Mouse (Mus musculus) gastrocnemius, adult 18-20 months (tissue): ENCODE data around the gene Dgat2. TPM values are rescaled to one million over a fixed set of nuclear protein-coding genes. Genes with fewer than 3 reads are reported as not detected.
A peak's percentile ranks its signal among the peaks of the same experiment; 100 is the strongest.

Source experiments
- DNase-seq: peaks from one replicate; pipeline ENCODE4 v3.0.0; 2021; ENCODE audit warnings: low spot score
- total RNA-seq, 2 experiments: library from RNA; stranded (reverse); gene quantifications; 2 replicates each; pipeline ENCODE4 v1.2.3; 2021

Dgat2 gene
- total RNA-seq, 2 experiments from 2014 or later: 41.9 to 56.0 TPM

GRCm38 (mm10) chr7:99164873-99165410 is 17.6 kb downstream of the Dgat2 start:
- DNase-seq: no peak

- DNase-seq: no peak
Measured at GRCm38 (mm10) chr7:99162462-99162861, 20.1 kb downstream of the Dgat2 start.

- DNase-seq: no peak
Measured at GRCm38 (mm10) chr7:99161961-99162360, 20.6 kb downstream of the Dgat2 start.

- peak; percentile 64 for DNase-seq
Measured at GRCm38 (mm10) chr7:99161529-99161928, 21.0 kb downstream of the Dgat2 start.

- DNase-seq: no peak
Measured at GRCm38 (mm10) chr7:99160995-99161394, 21.5 kb downstream of the Dgat2 start.

- DNase-seq: no peak
Measured at GRCm38 (mm10) chr7:99159446-99159845, 23.1 kb downstream of the Dgat2 start.

GRCm38 (mm10) chr7:99158904-99159303 is 23.6 kb downstream of the Dgat2 start:
- DNase-seq: no peak

- DNase-seq: no peak
Measured at GRCm38 (mm10) chr7:99158011-99158410, 24.5 kb downstream of the Dgat2 start.

GRCm38 (mm10) chr7:99156737-99157136 is 25.8 kb downstream of the Dgat2 start:
- no peak for DNase-seq

- DNase-seq: no peak
Measured at GRCm38 (mm10) chr7:99155311-99156289, 26.9 kb downstream of the Dgat2 start.

- DNase-seq: no peak
Measured at GRCm38 (mm10) chr7:99154648-99155151, 27.8 kb downstream of the Dgat2 start.

- no peak for DNase-seq
Measured at GRCm38 (mm10) chr7:99153686-99154202, 28.8 kb downstream of the Dgat2 start.

- DNase-seq: no peak
Measured at GRCm38 (mm10) chr7:99152756-99153155, 29.8 kb downstream of the Dgat2 start.

GRCm38 (mm10) chr7:99151342-99151741 is 31.2 kb downstream of the Dgat2 start:
- peak; percentile 97 for DNase-seq

GRCm38 (mm10) chr7:99149017-99149416 is 33.5 kb downstream of the Dgat2 start:
- DNase-seq: no peak

- DNase-seq: no peak
Measured at GRCm38 (mm10) chr7:99147494-99147893, 35.0 kb downstream of the Dgat2 start.

- no peak for DNase-seq
Measured at GRCm38 (mm10) chr7:99146906-99147305, 35.6 kb downstream of the Dgat2 start.

- DNase-seq: peak; percentile 58
Measured at GRCm38 (mm10) chr7:99146011-99146410, 36.5 kb downstream of the Dgat2 start.

GRCm38 (mm10) chr7:99144616-99145015 is 37.9 kb downstream of the Dgat2 start:
- no peak for DNase-seq

GRCm38 (mm10) chr7:99143244-99143643 is 39.3 kb downstream of the Dgat2 start:
- DNase-seq: no peak

- no peak for DNase-seq
Measured at GRCm38 (mm10) chr7:99141919-99142606, 40.5 kb downstream of the Dgat2 start.
